Mouse (Mus musculus) c-Kit-positive CD71-positive TER-119-negative erythroid progenitor cells, embryonic 14.5 days (primary cell): ENCODE measurements at regions not wholly inside any gene's neighbourhood (a gene's known extent, or its start where the extent isn't known, plus 50 kb on each side); places are given as distances from the start of the nearest gene placed in this dataset.

ENCODE experiments used
- DNase-seq: peaks from one replicate; pipeline ENCODE4 v3.0.0-alpha.2; 2013; ENCODE audit warnings: low read depth

DNA sequence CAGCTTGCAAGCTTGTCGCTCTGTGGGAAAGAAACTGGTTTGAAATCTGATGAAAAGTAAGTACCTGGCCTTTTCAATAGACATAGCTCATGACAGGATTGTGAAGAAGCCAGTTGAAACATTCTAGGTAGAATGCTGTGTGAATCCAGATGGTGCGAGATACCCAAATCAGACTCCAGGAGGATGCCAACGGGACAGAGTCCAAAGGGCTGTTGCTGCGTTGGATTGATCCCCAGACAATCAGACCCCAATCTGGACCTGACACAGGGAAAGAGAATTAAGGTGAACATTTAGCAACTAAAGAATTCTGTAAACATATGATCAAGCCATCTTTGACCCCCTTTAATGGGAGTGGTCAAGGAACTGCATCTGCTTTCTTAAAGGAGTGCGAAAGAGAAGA lies 296.6 kb upstream of the Gm15217 start:
- no peak for DNase-seq

- no peak for DNase-seq
Measured at GRCm38 (mm10) chr14:46088968-46089691, 290.1 kb upstream of the Gm15217 start.

DNA sequence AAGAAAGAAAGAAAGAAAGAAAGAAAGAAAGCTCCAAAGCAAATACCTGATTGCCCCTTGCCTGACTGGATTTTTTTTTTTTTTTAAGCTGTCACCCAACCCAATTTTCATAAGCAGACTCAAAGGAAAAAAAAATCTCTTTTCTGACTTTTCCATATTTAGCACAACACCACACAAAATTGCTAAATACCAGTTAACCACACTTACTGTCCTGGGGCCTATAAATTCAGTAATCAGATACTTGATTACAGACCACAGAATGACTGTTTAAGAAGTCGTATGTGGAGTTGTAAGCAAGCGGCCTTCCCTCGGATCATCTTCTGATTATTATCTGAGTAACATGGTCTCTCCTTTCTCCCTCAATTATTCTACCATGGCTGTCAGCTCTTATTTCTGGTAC lies 263.3 kb upstream of the Gm15217 start:
- no peak for DNase-seq

- no peak for DNase-seq
Measured at GRCm38 (mm10) chr14:46126541-46126940, 252.7 kb upstream of the Gm15217 start.

DNA sequence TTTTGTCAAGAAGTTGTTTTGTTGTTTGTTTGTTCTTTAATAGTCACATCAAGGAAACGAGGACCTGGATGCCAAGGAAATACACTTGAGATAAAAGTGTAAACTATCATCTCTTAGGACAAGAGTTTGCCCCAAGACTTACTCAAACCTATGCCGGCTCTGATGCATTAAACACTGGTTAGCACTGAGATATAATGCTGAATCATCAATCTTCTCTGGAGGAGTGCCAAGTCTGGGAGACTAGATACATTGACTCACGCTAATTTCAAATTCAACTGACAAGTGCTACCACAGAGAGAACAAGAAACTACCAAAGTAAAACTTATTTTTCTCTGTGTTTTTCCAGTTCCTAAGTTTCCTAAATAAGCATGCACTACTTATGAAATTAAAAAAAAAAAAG lies 249.5 kb upstream of the Gm15217 start:
- DNase-seq = no peak

GRCm38 (mm10) chr14:46144175-46144574 lies 235.0 kb upstream of the Gm15217 start:
- no peak for DNase-seq

DNA sequence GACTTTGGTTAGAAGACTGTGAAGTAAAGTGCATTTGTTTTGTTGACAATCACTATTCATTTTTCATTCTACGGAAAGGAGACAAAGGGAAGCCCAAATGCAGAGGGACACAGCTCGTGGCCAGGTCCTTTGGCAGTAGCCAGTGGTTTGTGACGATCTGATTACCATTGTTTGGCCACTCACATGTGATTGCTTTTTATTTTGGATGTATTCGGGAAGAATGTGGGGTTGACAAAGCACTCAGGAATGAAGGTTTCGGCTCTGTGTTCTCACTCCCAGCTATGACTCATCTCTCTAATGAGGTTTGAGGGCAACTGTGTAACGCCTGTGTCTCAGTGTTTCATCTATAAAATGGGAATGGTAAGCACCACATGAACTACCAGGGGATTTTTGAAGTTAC lies 234.5 kb upstream of the Gm15217 start:
- DNase-seq = no peak

DNA sequence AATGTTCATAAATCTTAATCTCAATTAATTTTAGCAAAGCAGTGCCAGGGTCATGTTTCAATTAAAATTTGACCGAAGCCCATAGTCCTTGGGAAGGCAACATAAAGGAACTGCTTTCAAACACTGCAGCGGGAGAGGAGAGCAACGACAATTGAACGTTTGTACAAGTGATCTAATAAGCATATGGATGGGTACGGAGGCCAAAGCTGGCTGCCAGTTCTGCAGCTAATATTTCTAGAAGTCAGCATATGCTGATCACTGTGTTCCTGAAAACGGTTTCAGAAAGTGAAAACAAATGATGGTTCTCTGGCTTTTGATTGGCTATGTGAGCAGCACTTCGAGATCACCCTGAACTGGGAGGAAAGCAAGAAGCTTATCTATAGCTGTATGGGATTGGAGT lies 233.6 kb upstream of the Gm15217 start:
- DNase-seq = no peak

- DNase-seq = no peak
Measured at GRCm38 (mm10) chr14:46149073-46149661, 230.0 kb upstream of the Gm15217 start.

GRCm38 (mm10) chr14:46158741-46159140 lies 220.5 kb upstream of the Gm15217 start:
- DNase-seq = no peak

DNA sequence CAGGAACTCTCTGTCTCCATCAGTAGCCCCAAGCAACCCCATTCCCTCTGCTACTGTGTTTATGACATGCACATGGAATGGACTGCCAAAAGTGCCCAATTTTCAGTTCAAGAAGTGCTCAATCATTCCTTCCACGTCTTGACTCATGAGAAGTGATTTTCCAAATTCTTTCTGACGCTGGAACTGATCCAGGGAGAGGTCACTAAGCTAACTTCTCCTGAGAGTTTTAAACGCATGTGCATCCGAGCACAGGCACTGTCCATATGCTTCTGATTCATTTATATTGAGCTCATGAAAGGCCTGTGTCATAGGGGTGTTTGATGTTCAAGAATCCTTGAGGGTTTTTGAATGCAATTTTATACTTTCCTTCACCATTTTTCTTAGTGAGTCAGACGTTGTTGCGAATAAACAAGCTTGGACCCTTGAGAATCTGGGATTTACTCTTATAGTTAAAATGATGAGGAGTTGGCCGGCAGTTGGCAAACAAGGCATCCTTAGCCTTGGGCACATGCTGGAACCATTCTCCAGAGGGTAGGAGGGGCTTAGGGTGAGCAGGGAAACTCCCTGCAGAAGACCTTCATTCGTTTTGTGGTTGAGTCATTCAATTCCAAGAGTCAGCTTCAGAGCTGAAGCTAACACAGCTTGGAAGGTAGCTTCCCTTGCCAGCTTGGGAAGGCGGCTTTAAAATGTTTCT lies 206.9 kb upstream of the Gm15217 start:
- DNase-seq = no peak

DNA sequence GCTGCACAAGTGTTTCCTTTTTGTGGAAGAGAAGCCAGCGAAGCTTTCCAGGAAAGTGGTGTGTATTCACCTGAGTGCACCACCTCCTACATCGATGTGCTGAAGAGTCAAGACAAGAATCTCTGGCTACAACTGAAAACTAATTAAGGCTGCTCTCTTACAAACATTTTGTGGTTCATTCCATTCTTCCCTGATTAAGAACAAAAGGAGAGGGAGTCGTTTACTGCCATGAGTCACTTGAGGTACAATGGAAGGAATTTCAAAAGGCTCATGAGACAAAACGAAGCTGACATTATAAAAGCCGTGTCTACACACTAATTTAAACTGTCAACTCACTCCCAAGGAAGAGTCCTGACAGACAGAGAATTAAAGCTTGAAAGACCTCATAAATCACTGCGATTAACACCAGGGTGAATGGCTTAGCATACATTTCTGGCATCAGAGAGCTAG lies 206.3 kb upstream of the Gm15217 start:
- no peak for DNase-seq

DNA sequence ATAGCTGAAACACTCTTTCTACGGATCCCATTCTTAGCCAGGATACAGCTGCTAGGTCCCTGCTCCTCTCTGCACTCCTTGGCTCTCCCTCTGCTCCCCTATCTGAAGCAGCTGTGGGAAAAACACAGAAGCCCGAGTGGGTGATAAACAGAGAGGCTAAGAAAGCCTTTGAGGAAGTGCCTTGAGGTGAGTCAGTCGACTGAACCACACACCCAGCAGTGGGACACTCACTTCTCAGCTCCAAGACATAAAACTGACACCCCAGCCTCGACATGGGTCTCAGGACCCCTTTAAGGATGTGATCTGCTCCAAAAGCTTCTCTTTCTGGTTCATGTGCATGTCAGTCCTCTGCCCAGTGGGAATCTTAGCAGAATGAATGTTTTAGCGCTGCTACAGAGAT lies 204.8 kb upstream of the Gm15217 start:
- no peak for DNase-seq

DNA sequence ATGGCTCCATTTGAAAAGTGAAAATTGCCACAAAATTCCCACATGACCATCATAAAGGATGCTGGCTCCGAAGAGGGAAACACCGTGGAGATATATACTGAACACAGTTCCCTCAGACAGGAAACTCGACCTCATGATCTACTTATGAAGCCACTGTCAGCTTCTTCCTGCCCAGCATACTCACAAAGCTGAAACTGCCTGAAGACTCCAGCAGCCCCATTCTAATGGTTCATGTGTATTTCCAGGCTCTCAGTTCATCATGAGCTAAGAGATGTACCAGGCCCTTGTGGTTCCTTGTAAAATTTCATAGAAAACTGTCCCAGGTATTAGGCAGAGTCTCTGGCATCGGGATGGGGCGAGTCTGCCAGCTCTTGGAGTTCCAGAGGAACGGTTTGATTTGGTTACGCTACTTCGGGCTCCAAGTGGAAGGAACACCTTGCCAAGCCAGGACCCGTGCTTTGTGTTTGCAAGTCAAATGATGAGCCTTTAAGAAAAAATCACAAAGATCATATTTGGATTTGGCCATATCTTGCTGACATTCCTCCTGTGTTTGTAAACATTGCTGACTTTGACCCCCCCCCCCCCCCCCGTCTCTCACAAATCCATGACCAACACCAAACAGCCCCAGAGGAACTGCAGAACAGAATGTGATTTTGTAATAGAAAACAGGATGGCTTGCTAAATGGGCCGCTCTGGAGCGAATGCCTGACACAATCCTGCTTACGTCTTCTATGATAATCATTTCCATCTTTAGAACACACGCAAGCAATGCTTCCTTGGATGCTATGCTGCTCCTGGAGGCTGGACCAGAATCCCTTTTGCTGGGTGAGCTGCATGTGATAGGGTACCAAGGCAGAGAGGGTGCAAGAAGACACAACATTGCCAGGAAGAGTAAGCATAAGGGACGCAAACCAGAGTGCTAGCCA lies 203.7 kb upstream of the Gm15217 start:
- DNase-seq = no peak

GRCm38 (mm10) chr14:46179024-46179423 lies 200.2 kb upstream of the Gm15217 start:
- no peak for DNase-seq

GRCm38 (mm10) chr14:46191639-46192399 lies 187.4 kb upstream of the Gm15217 start:
- DNase-seq = no peak

DNA sequence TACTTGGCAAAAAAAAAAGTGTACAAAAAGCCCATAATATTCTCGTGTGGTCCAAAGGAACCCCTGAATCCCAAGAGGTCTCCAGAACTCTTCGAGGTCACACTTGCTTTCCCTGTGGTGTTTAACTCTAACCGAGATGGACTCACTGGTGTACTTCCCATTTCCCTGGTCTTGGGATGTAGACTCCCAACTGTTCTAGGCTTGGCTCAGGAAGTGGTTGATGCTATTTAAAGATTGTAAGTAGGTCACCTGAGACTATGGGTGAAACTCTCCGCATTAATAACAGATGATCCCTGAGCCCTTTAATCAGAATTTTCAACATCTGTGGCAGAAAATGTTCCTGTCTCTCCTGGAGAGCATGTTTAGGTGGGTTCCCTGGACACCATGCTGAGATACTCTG lies 185.6 kb upstream of the Gm15217 start:
- DNase-seq = no peak

DNA sequence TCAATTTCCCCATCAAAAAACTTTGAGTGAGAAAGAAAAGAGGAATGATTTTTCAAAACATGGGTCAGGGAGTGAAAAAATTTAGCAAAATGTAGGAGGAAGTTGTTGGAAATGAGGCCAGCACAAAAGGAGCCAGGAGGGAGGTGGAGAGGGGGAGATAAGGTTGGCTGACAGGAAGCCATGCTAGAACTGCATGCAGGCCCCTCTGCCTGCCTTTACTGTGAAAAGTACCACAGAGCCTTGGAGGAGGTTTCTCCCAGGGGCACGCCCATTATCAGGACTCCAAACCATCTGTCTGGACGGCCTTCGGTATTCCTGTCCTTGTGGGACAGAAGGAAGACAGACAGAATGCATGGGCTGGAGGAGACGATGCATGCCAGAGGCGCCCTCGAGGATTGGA lies 183.3 kb upstream of the Gm15217 start:
- no peak for DNase-seq

GRCm38 (mm10) chr14:46202818-46203217 lies 176.4 kb upstream of the Gm15217 start:
- DNase-seq = no peak

- no peak for DNase-seq
Measured at GRCm38 (mm10) chr14:46220483-46220882, 158.7 kb upstream of the Gm15217 start.

DNA sequence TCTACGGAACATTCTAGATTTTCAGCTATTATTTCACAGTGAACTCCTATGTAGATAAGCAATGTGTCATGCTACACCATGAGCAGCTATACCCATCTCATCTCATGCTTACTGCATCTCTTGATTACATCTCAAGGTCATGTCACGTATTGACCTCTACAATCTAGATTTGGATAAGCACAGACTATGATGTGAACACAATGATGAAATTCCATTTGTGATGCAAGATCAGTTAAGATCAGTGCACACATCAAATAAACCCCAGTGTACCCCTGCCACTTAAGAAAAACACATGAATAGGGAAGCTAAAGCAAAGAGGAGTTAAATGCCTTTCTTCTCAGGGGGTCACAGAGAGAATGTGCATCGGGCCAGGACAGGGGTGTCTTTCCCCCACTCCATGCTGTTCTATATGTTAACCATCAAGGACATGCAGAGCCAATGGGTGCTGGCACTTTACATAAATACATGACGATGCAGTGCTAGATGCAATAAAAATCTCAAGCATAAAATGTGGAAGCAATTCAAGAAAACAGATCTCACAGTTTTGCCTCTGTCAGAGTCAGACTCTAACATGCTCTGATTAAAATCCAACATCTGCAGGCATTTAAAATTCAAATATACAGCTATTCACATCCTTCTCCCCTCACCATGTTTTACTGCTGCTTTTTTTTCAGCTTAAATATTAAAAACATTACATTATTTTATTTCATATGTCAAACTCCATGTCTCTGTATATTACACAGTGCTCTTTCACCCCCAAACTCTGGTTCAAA lies 157.1 kb upstream of the Gm15217 start:
- DNase-seq = no peak
